Mouse (Mus musculus) cerebellum, adult (tissue): ENCODE results near the gene Apol8.
A peak's percentile ranks its signal among the peaks of the same experiment; 100 is the strongest.

ENCODE experiments used
- ATAC-seq: cut with Nextera tagmentation; 2 replicates; pipeline ENCODE4 v1.9.2; 2017; ENCODE audit warnings: mild to moderate bottlenecking, moderate library complexity, mixed read lengths; ENCODE audit not compliant: insufficient number of reproducible peaks, low FRiP score, low TSS enrichment

Gene Apol8

GRCm38 (mm10) chr15:77789186-77789585, 32.4 kb upstream of the Apol8 start:
- no peak for ATAC-seq

GRCm38 (mm10) chr15:77788356-77788755, 31.6 kb upstream of the Apol8 start:
- ATAC-seq = peak; percentile 31; the same call in 1 of the 2 replicates

GRCm38 (mm10) chr15:77785807-77786206, 29.0 kb upstream of the Apol8 start:
- no peak for ATAC-seq

GRCm38 (mm10) chr15:77784039-77784824, 27.4 kb upstream of the Apol8 start:
- no peak for ATAC-seq

DNA sequence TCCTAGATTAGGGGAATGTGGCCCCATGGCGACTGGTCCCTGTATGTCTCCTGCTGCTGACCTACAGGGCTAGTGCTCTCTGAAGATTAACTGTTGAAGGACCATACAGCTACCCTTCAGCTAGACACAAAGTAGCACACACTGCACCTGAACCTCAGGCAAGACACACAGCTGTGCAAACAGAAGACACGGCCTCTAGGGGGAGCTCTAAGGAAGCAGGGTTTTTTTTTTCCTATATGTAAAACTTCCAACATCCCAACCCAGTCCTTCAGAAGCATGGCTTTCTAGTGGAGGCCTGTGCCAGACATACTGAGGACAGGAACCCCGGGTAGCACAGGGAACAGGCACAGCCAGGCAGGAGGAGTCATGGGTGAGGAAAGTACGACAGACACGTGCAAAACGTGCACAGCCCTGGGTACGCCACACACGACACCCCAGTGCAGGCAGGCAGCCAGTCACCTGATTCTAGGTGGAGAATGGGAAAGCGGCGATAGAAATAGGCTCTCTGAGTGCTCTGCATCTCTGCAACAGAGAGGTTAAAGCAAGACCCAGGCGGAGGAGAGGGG, 25.7 kb upstream of the Apol8 start:
- no peak for ATAC-seq

- ATAC-seq = peak; percentile 59; the same call in 1 of the 2 replicates
Measured at GRCm38 (mm10) chr15:77775186-77775963, 18.6 kb upstream of the Apol8 start.

- ATAC-seq = no peak
Measured at GRCm38 (mm10) chr15:77774303-77774702, 17.5 kb upstream of the Apol8 start.

DNA sequence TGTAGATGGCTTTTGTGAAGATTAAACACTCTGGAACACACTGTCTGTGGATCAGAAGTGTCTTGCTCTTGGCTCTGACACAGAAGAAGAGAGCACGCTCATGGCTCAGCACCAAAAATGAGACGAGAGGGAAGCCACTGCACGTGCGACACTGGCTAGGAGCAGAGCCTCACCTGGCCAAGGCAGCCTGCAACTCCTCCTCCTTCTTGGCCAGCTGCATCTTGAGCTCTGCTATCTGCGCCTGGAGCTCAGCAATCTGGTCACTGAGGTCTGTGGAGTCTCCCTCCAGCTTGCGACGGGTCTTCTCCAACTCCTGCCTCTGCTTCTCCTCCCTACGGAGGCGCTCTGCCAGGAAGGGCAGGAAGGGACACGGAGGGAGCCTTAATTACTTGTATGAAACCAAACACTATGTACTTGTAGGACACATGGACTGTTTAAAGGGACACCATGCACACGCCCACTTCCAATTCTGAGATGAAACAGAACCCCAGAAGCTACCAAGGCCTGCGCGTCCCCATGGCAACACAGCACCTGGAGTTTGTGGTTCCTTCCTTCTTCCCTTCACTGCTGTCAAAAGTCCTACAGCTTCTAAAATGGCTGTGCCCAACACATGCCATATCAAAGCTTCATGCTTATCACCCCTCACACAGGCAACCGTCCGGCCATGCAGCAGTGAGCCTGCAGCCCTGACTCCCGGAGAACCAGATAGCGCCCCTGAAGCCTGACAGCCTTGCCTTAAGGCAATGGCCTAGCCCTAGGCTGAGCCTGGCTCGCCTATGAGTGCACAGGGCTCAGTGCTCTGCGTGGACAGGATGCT, 16.5 kb upstream of the Apol8 start:
- ATAC-seq = no peak

DNA sequence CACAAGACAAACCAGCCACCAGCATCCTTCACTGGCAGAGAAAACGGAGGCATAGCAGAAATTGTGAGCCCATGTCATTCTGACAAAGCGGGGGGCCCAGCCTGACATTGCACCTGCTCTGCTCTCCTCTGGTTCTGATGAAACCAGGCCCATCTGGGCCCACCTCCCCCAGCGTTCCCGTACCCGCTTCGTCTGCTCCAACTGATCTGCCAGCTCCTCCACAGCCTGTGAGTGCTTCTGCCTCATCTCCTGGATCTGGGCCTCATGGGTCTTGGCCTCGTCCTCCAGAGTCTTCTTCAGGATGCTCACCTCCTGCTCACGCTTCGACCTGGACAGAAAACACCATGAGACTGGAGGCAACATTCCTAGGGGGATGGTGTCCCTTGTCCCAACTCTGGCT, 14.1 kb upstream of the Apol8 start:
- ATAC-seq = no peak

GRCm38 (mm10) chr15:77770341-77770740, 13.5 kb upstream of the Apol8 start:
- ATAC-seq = no peak

DNA sequence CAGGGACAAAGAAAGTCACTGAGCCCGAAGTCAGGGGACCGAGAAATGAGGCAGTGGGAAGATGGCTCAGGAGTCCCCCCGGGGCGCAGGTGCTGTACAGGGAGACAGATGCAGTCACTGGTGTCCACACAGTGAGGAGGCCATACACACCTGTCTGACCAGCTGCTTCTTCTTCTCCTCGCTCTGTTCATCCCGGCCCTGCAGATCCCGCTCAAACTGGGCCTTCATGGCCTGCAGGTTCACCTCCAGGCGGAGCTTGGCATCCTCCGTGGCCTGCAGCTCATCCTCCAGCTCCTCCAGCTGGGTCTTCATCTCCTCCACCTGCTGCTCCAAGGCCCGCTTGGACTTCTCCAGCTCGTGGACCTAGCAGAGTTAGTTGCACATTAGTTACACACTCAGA, 10.2 kb upstream of the Apol8 start:
- ATAC-seq = no peak

DNA sequence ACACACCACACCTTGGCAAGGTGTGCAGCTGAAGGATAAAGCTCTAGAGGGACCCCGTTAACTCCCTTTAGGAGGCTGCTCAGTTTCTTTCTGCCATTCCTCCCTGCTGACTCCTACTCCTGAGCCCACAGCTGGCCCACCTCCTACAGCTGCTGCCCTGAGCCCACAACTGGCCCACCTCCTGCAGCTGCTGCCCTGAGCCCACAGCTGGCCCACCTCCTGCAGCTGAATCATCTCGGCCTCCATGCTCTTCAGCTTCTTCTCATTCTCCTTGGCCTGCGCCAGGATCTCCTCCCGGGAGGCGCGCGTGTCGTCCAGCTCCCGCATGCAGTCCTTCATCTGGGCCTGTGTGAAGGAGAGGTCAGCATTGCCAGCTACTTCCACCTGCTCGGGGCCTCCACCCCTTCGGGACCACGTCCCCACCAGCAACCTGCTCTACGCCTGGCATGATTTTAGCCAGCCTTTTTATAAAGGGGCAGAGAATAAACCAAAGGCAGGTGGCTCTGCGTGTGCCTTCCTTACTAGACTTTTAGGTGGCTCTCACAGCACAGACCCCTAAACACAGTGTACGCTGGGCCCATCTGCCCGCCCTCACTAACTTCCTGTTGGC, 8.8 kb upstream of the Apol8 start:
- no peak for ATAC-seq

DNA sequence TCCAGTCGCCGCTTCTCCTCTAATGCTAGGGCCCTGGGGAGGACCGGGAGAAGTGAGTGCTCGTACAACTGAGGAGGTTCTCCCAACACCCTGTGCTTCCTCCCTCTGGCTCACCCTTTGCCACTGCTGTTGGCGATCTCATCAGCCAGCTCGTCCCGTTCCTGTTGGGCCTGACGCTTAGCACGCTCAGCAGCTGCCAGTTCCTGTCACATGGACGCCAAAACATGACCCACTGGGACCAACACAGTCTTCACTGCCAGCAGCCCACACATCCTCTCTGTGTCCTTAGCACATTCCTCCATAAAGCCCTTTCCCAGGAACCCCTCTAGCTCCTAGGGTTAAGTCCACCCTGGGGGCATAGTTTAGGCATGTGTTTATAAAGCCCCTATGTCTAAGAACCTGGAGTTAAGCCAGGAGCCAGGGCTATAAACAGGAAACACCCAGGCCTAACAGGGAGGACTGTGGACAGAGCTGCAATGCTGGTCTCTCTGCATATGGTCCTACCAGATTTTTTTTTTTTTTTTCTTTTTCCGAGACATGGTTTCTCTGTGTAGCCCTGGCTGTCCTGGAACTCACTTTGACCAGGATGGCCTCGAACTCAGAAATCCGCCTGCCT, 7.7 kb upstream of the Apol8 start:
- no peak for ATAC-seq

DNA sequence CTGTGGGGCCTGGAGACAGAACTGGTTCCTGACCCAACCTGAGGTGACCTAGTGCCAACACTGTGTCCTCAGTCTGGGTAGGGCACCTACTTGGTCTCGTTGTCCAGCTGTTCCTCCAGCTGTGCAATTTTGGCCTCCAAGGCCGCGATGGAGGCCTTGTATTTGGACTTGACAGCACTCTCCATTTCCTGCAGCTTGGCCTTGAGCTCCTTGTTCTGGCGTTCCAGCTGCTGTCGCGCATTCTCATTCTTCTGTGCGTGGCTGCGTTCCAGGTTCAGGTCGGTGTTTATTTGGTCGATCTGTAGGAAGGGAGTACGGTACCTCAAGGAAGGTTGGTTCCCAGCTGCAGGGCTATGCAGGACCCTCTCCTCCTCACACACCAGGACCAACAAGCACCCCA, 6.9 kb upstream of the Apol8 start:
- ATAC-seq = no peak

DNA sequence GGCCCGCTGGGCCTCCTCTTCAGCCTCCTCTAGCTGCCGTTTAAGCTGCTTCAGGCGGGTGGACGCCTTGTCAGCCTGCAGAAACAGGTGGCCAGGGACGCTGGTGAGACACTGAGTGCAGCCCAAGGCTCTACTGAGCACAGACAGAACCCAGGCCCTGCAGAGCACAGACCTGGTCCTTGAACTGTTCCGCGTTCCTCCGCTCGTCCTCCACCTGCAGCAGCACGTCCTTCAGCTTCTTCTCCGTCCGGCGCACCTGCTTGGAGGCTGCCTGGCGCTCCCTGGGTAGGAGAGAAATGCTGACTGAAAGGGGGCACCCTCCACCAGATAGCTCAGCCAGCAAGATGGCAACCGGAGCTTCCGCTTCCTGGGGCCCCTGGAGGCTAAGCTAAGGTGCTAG, 6.2 kb upstream of the Apol8 start:
- no peak for ATAC-seq

- no peak for ATAC-seq
Measured at GRCm38 (mm10) chr15:77761561-77762380, 5.0 kb upstream of the Apol8 start.

GRCm38 (mm10) chr15:77761083-77761482, 4.3 kb upstream of the Apol8 start:
- no peak for ATAC-seq

- ATAC-seq = no peak
Measured at GRCm38 (mm10) chr15:77760037-77760436, 3.2 kb upstream of the Apol8 start.
